Mouse (Mus musculus) midbrain, embryonic 14.5 days (tissue): ENCODE data around the gene Pde1a. TPM values are rescaled to one million over a fixed set of nuclear protein-coding genes. Genes with fewer than 3 reads are reported as not detected.

Experiments used
- ATAC-seq: fragments of 200-750 bp; cut with Nextera tagmentation; 2 replicates; pipeline ENCODE4 v1.8.0; 2017; ENCODE audit warnings: moderate number of reproducible peaks, moderate library complexity; ENCODE audit not compliant: low FRiP score, low TSS enrichment
- DNase-seq: peaks from one replicate; pipeline ENCODE4 v3.0.0-alpha.2; 2015
- H3K27ac ChIP-seq: fragments of 300-500 bp; sonication (generic); replicated peaks from 2 replicates; pipeline ENCODE4 v1.5.1; 2014; ENCODE audit warnings: mild to moderate bottlenecking, low read depth, low read length, moderate library complexity
- H3K27me3 ChIP-seq: fragments of 300-500 bp; sonication (generic); 2 replicates; pipeline ENCODE4 v1.6.1; 2014; ENCODE audit warnings: low read length, control low read depth, mixed read lengths; ENCODE audit not compliant: control insufficient read depth, insufficient read depth
- H3K36me3 ChIP-seq: fragments of 300-500 bp; sonication (generic); 2 replicates; pipeline ENCODE4 v1.6.1; 2014; ENCODE audit warnings: low read length, control low read depth; ENCODE audit not compliant: control insufficient read depth, insufficient read depth
- H3K4me1 ChIP-seq: fragments of 300-500 bp; sonication (generic); 2 replicates; pipeline ENCODE4 v1.6.1; 2014; ENCODE audit warnings: mild to moderate bottlenecking, antibody characterized with exemption, low read length, control low read depth; ENCODE audit not compliant: control insufficient read depth, insufficient read depth
- H3K4me2 ChIP-seq: fragments of 300-500 bp; sonication (generic); 2 replicates; pipeline ENCODE4 v1.6.1; 2014; ENCODE audit warnings: mild to moderate bottlenecking, low read length, moderate library complexity
- H3K4me3 ChIP-seq: fragments of 300-500 bp; sonication (generic); replicated peaks from 2 replicates; pipeline ENCODE4 v1.5.1; 2014; ENCODE audit warnings: low read depth, low read length
- H3K9ac ChIP-seq: fragments of 300-500 bp; sonication (generic); replicated peaks from 2 replicates; pipeline ENCODE4 v1.6.1; 2014; ENCODE audit warnings: mild to moderate bottlenecking, low read length, moderate library complexity
- H3K9me3 ChIP-seq: fragments of 300-500 bp; sonication (generic); 2 replicates; pipeline ENCODE4 v1.6.1; 2016; ENCODE audit warnings: low read length, control low read depth, mixed read lengths; ENCODE audit not compliant: control insufficient read depth
- WGBS: fragments of 180-500 bp; shearing (Covaris S2); extraction: QIAGEN DNeasy Blood & Tissue Kit; methylation state at CpG from one replicate; pipeline ENCODE4 v1.1.7; 2014; 5-methylcytosine and 5-hydroxymethylcytosine counted together
- polyA plus RNA-seq: library from polyadenylated mRNA; unstranded; fragments of >200 nt; fragmentation: Nextera tagmentation; extraction: Ambion mirVana; gene quantifications from 2 replicates; pipeline ENCODE4 v1.2.1, GENCODE M21; 2014

Pde1a gene
- 2.8 and 3.2 TPM in 2 replicates for polyA plus RNA-seq

DNA sequence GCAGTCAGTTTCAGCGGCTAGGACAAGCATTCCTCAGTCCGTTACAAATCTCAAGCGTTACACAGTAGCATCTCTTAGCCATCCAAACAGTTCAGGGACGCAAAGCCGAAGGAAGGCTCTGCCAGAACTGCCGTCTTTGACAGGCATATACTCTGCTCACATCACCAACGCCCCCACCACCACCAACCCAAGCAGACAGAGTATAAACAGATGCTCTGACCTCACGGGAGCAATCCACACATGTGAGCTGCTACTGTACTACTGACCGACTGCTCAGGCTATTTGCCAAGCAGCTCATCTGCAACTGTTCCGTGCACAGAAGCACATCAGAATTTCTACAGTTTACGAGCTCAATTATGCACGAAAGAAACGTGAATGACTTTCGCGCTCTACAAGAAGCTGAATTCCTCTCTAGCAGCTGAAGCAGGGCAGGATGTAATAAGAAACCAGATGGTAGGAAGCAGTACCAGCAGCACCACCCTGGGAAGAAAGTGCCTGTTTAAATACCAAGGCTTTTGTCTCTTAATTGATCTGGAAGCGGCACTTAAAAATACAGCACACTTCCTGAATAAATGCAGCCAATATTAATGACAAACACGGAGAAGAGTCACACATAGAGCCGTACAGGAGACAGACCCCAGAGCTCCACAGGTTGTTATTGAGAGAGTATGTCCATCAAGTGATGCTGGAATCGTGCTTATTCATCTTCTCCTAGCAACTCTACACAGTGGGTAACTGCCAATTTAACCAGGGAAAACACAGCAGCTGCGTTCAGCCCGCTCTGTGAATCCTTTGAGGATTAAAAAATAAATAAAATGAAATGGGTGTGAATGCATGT, at the start of gene Pde1a:
TSS of gene Pde1a (minus strand) at position 598 of the 838 bp plus-strand sequence.
- Histone ChIP-seq H3K4me2 (peak within 1 kb of the TSS; percentile 72), H3K36me3 (no peaks in the 10 kb centered on the region), H3K27ac (0 out of 2 replicates have a peak within 1 kb of the TSS, but pooled peaks have one; percentile 22), H3K4me1 (peaks cover 17% of the 10 kb centered on the region; the same call in 1 of the 2 replicates), H3K9me3 (no peaks in the 10 kb centered on the region), H3K4me3 (peak within 1 kb of the TSS; percentile 38), H3K27me3 (no peaks in the 10 kb centered on the region), H3K9ac (peak within 1 kb of the TSS; percentile 43)
- DNase-seq, result peak; percentile 66
- ATAC-seq, result peak; percentile 88
- 6% methylated on average over 21 of the region's 21 CpGs for WGBS

DNA sequence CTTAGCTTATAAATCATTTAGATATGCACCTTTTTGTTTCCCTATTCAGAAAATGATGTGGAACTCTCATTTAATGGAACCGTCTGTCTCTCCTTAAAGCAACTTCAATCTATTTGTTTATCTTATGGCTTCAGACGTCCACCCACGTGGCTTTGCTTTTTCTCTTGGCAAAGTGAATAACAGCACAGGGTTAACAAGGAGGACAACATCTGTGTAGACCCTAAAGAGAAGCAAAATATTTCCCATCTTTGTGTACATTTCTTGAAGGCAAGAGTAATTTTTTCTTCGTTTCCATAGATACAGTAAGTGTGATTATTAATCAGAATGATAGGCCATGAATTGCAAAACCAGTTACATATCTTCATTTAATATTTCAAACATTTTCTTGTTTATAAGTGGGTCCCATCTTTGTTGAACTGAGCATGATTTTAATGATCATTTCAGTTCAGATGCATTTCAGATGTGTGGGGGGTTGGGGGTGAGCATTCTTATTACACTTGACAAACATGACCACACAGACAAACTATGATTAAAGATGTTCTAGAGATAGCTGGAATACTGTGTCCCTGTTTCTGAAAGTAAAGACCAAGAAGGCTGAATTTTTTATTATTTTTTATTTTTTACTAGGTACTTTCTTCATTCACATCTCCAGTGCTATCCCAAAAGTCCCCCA, 49.5 kb upstream of the Pde1a start:
- Histone ChIP-seq H3K36me3 (no peaks in the 10 kb centered on the region), H3K27me3 (no peaks in the 10 kb centered on the region), H3K4me2 (no peak overlapping the region), H3K4me1 (no peaks in the 10 kb centered on the region), H3K4me3 (no peak overlapping the region), H3K9me3 (no peaks in the 10 kb centered on the region), H3K9ac (no peak overlapping the region), H3K27ac (no peak overlapping the region)
- ATAC-seq, result no peak
- WGBS, result 78% methylated on average over 4 of the region's 4 CpGs
- no peak for DNase-seq

GRCm38 (mm10) chr2:80178154-80178553, 48.9 kb upstream of the Pde1a start:
- H3K4me3 ChIP-seq, result no peak overlapping the region
- no peaks in the 10 kb centered on the region for H3K4me1 ChIP-seq
- H3K9me3 ChIP-seq, result no peaks in the 10 kb centered on the region
- no peak overlapping the region for H3K27ac ChIP-seq
- DNase-seq (no peak), ATAC-seq (no peak)
- H3K27me3 ChIP-seq, result no peaks in the 10 kb centered on the region
- H3K36me3 ChIP-seq, result no peaks in the 10 kb centered on the region
- no peak overlapping the region for H3K4me2 ChIP-seq
- H3K9ac ChIP-seq, result no peak overlapping the region
- WGBS, result 86% methylated on average over 3 of the region's 3 CpGs

DNA sequence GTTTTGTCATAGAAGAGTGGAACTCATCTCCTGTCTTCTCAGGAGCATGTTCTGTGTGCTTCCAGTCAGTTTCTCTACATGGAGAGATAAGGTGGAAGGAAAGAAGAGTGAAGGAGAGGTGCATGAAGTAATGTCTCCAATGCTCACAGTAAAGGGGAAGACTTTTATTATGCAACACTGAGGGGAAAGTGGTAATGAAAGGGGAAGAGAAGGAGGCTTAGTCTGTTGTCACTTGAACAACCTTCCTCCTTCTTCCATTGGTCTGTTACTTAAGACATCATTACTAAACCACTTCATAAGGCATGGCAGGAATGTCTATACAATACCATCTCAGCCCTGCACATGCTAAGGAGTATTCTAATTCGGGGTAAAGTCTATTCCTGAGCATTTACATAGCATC, 38.8 kb upstream of the Pde1a start:
- Histone ChIP-seq H3K27ac (no peak overlapping the region), H3K4me1 (no peaks in the 10 kb centered on the region), H3K9ac (no peak overlapping the region), H3K36me3 (no peaks in the 10 kb centered on the region), H3K27me3 (no peaks in the 10 kb centered on the region), H3K4me2 (no peak overlapping the region), H3K9me3 (no peaks in the 10 kb centered on the region), H3K4me3 (no peak overlapping the region)
- no peak for ATAC-seq
- no peak for DNase-seq
- 84% methylated on average over 1 of the region's 1 CpGs for WGBS

DNA sequence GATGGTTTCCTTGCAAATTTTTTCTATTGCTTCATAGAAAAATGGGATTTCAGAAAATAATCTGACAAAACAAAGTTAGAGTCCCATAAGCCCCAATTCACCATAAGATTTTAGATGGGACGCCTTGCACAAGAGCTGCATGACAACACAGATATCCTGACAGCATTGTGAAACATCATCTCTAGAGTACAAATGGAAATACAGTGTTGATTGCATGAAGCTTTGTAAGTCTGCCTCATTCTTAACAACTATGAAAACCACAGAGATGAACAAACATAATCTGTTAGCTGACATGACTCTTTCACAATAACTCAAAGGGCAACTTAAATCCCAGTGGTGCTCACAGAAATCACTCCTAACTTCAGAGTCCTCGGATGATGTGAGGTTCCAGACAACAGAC, 29.5 kb upstream of the Pde1a start:
- H3K4me1 ChIP-seq, result no peaks in the 10 kb centered on the region
- H3K9me3 ChIP-seq, result no peaks in the 10 kb centered on the region
- ATAC-seq (no peak), DNase-seq (no peak)
- H3K27me3 ChIP-seq, result no peaks in the 10 kb centered on the region
- no peak overlapping the region for H3K4me2 ChIP-seq
- no peak overlapping the region for H3K9ac ChIP-seq
- H3K27ac ChIP-seq, result no peak overlapping the region
- H3K4me3 ChIP-seq, result no peak overlapping the region
- WGBS, result 87% methylated on average over 2 of the region's 2 CpGs
- H3K36me3 ChIP-seq, result no peaks in the 10 kb centered on the region

GRCm38 (mm10) chr2:80158196-80158595, 28.9 kb upstream of the Pde1a start:
- 89% methylated on average over 3 of the region's 3 CpGs for WGBS
- no peaks in the 10 kb centered on the region for H3K9me3 ChIP-seq

DNA sequence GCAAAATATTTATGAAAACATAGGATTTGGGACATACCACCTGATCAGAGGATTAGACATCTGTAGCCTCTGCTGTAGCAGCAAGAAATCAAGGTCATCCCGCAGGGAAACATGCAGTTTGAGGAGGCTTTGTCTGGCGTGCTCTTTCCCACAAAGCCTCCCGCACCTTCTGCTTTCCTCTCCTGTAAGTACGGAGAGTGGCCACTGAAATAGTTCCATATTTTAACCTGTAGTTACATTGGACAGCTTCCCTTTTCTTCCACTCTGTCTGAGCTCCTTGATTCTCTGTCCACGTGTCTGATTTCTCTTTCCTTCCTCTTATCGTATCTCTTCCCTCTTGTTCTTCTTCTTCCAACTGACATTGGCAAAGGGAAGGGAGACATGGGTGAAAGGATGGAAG, 20.8 kb upstream of the Pde1a start:
- no peak overlapping the region for H3K4me3 ChIP-seq
- WGBS, result 84% methylated on average over 6 of the region's 6 CpGs

More at GRCm38 (mm10) chr2:80158196-80158595, 28.9 kb upstream of the Pde1a start:
- Histone ChIP-seq H3K36me3 (no peaks in the 10 kb centered on the region), H3K4me2 (no peak overlapping the region), H3K27me3 (no peaks in the 10 kb centered on the region), H3K9ac (no peak overlapping the region), H3K27ac (no peak overlapping the region), H3K4me3 (no peak overlapping the region), H3K4me1 (no peaks in the 10 kb centered on the region)
- DNase-seq, result no peak
- ATAC-seq, result no peak

GRCm38 (mm10) chr2:80149332-80149731, 20.1 kb upstream of the Pde1a start:
- Histone ChIP-seq H3K9me3 (no peaks in the 10 kb centered on the region), H3K9ac (no peak overlapping the region), H3K27ac (no peak overlapping the region), H3K4me1 (no peaks in the 10 kb centered on the region), H3K4me2 (no peak overlapping the region), H3K27me3 (no peaks in the 10 kb centered on the region), H3K36me3 (no peaks in the 10 kb centered on the region), H3K4me3 (no peak overlapping the region)
- DNase-seq (no peak), ATAC-seq (no peak)
- WGBS, result 77% methylated on average over 3 of the region's 3 CpGs

More for the DNA sequence above, 20.8 kb upstream of the Pde1a start:
- no peak overlapping the region for H3K27ac ChIP-seq
- no peaks in the 10 kb centered on the region for H3K9me3 ChIP-seq
- H3K4me1 ChIP-seq, result no peaks in the 10 kb centered on the region
- no peaks in the 10 kb centered on the region for H3K36me3 ChIP-seq
- ATAC-seq, result no peak
- H3K9ac ChIP-seq, result no peak overlapping the region
- no peak for DNase-seq
- H3K27me3 ChIP-seq, result no peaks in the 10 kb centered on the region
- H3K4me2 ChIP-seq, result no peak overlapping the region
